Mouse (Mus musculus) C2C12 (cell line): ENCODE measurements around the gene Ttbk2.

Experiments used
- CEBPB ChIP-seq: IDR thresholded peaks from one replicate; pipeline ENCODE4 v1.6.1; 2011; ENCODE audit warnings: low read depth, mild to moderate bottlenecking, control low read depth, moderate library complexity
- CTCF ChIP-seq: IDR thresholded peaks from one replicate; pipeline ENCODE4 v1.5.1; 2011; ENCODE audit not compliant: control insufficient read depth, insufficient read depth, insufficient read length

DNA sequence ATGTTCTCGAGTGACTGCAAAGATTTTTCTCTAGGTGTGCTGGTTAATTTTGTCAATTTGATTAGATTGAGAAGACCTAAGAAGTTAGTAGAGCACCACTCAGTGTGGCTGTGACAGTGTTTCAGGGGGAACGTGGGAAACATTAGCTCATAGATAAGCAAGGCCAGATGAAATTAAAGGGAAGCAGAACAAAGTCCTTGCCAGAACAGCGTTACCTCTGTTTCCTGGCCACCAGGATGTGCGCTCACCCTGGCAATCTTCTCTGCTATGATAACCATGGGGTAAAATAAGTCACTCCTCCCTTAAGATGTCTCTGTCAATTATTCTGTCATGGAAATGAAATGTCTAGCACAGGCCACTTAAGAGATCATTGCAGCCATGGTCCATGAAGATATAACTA lies 6.4 kb downstream of the Ttbk2 start:
- TF ChIP-seq CEBPB (no peak), CTCF (no peak)
